Mouse (Mus musculus): ENCODE measurements around the gene Tbc1d10b.

Tbc1d10b gene

DNA sequence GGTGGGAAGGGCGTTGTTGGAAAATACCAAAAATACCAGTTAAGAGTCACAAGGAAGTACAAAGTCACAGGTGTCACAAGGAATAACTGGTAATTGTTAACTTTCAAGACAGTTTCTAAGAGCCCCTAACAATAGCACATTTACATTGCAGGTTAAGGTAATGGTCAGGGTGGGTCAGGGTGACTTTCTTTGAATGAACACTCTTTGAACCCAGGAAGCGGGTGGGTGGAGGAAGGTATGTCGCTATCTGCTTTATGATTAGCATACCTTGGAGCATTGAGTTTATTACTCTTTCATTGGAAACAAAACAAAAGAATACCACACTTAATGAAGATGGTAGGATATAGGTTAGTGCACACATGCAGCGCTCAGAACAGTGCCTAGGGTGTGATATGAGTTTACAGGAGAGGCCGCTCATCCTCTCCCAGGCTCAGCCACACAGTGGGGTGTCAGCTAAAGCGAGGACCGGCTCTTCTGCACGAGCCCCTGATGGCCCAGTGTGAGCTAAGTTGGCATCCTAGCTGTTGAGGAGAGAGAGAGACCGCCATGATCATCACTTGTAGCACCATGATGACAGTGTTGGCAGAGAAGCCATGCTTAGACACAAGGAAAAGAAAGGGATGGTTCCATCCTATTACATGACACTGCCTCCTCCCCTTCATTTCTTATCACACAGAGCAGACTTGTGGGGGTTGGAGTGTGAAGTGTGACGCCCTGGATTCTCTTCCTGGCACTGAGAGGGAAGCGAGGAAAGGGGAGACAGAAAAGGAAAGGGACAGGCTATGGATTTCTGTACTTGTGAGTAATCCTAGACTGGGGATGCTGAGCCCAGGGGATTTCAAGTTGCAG is 17.1 kb upstream of the Tbc1d10b start:
- DNase-seq (ENCODE audit: low read depth, low spot score), result peak; percentile 90

DNA sequence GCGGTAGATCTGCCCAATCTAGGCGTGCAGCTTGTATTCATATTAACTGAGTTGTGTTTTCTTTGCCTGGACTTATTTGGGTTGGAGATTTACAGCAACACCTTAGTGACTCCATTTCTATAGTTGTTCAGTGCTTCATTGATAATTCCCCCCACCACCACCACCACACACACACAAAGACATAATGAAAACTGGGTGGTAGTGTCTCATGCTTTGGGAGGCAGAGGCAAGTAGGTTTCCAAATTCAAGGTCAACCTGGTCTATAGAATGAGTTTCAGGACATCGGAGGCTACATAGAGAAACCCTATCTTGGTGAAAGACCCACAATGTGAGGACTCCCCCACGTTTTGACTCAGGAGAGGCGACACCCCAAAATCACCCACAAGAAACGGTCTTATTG is 16.3 kb upstream of the Tbc1d10b start:
- DNase-seq (ENCODE audit: low read depth, low spot score), result peak; percentile 59

- DNase-seq (ENCODE audit: low read depth, low spot score), result peak; percentile 62
Observed at GRCm38 (mm10) chr7:127223515-127224478, 15.5 kb upstream of the Tbc1d10b start.

DNA sequence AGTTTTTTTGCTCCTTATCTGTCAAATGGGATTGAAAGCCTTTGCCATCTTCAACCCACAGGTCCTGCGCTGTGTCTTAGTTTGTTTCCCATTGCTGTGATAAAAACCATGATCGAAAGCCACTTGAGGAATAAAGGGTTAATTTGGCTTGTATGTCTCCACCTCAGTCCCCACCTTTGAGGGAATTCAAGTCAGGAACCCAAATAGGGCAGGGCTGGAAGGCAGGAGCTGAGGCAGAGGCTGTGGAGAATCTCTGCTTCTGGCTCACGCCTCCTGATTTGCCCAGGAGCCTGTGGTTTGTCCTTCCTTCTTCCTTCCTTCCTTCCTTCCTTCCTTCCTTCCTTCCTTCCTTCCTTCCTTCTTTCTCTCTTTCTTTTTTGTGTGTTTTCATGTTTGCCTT is 14.8 kb upstream of the Tbc1d10b start:
- DNase-seq (ENCODE audit: low read depth, low spot score), result peak; percentile 54

GRCm38 (mm10) chr7:127220440-127220839 is 12.2 kb upstream of the Tbc1d10b start:
- no peak for DNase-seq (ENCODE audit: low read depth, low spot score)

- no peak for DNase-seq (ENCODE audit: low read depth, low spot score)
Observed at GRCm38 (mm10) chr7:127218670-127219069, 10.4 kb upstream of the Tbc1d10b start.

GRCm38 (mm10) chr7:127217901-127218642 is 9.8 kb upstream of the Tbc1d10b start:
- no peak for DNase-seq (ENCODE audit: low read depth, low spot score)

DNA sequence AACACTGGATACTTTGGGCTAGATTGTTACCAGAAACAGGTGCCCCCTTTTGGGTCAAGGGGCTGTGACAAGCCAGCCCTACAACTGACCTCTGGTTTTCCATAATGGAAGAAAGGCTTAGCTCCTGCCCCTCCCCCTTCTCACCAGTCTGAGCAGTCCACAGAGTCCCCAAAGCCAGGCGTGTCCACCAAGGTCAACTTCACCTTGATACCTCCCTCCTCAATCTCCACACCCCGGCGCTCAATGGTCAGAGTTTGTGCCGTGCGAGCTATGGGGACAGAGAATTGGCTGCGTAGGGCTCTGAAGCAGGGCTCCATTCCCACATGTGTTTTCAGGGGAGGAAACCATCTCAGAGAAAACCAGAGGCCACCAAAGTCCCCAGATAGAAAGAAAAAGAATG is 9.2 kb upstream of the Tbc1d10b start:
- peak; percentile 47 for DNase-seq (ENCODE audit: low read depth, low spot score)

DNA sequence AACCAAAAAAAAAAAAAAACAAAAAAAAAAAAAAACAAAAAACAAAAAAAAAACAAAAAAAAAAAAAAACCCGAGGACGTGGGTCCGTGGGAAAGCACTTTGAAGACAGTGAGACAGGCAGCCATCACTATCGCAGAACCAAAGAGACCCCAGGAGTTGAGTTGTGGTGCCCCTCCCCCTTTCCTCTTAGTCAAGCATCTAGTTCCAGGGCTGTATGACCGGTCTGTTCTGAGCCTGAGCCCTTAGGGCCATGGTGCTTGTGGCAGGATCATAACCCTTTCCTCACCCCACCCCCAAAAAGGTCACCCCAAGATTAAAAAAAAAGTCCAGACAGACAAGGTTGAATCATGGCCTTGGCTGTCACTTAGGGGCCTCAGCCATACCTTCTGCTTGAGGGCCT is 8.0 kb upstream of the Tbc1d10b start:
- DNase-seq (ENCODE audit: low read depth, low spot score), result peak; percentile 39

- peak; percentile 94 for DNase-seq (ENCODE audit: low read depth, low spot score)
Observed at GRCm38 (mm10) chr7:127214981-127215871, 7.0 kb upstream of the Tbc1d10b start.

GRCm38 (mm10) chr7:127214521-127214920 is 6.3 kb upstream of the Tbc1d10b start:
- DNase-seq (ENCODE audit: low read depth, low spot score), result peak; percentile 31

DNA sequence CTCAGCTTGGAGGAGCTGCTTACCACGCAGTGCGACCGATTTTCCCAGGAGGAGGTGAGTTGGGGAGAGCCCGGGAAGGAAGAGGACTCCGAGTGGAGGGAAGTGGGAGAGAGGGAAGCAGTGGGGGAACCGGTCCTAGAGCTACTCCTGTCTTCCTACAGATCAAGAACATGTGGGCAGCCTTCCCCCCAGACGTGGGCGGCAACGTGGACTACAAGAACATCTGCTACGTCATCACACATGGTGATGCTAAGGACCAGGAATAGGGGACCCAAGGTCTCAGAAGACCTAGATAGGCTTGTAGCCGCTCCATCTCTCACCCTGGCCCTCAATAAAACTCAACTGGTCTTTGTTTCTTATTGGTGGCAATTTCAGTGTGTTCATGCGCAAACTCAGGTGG is 5.7 kb upstream of the Tbc1d10b start:
- no peak for DNase-seq (ENCODE audit: low read depth, low spot score)

DNA sequence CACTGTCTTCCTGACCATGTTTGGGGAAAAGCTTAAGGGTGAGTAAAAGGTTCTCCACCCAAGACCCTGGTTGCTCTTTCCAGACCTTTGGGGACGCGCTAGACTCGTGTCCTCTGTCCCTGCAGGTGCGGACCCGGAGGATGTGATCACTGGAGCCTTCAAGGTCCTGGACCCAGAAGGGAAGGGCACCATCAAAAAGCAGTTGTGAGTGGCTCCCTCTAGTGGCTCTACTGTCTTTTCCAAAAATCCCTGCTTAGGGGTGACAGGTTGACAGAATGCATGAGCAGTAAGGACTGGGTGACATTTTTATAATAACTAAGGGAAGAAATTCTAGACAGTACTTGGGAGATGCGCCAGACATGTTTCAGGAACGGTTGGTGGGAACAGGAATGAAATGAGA is 5.2 kb upstream of the Tbc1d10b start:
- peak; percentile 84 for DNase-seq (ENCODE audit: low read depth, low spot score)

GRCm38 (mm10) chr7:127212432-127213250 is 4.4 kb upstream of the Tbc1d10b start:
- DNase-seq (ENCODE audit: low read depth, low spot score), result peak; percentile 95

GRCm38 (mm10) chr7:127211014-127211745 is 2.9 kb upstream of the Tbc1d10b start:
- DNase-seq (ENCODE audit: low read depth, low spot score), result no peak

GRCm38 (mm10) chr7:127210266-127210665 is 2.0 kb upstream of the Tbc1d10b start:
- no peak for DNase-seq (ENCODE audit: low read depth, low spot score)

DNA sequence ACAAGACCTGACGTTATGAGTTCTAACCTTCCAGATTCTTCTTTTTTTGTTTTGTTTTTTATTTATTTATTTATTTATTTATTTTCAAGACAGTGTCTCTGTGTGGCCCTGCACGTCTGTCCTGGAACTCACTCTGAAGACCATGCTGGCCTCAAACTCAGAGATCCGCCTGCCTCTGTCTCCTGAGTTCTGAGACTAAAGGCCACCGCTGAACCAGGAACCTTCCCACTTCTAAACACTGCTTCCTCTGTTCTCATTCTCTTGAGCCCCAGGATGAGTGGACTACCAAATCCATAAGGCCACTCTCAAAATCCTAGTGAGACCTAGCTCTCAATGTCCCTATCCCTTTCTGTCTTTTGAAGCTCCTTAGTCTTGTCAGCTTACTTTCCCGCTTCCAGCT is 1.6 kb upstream of the Tbc1d10b start:
- no peak for DNase-seq (ENCODE audit: low read depth, low spot score)

DNA sequence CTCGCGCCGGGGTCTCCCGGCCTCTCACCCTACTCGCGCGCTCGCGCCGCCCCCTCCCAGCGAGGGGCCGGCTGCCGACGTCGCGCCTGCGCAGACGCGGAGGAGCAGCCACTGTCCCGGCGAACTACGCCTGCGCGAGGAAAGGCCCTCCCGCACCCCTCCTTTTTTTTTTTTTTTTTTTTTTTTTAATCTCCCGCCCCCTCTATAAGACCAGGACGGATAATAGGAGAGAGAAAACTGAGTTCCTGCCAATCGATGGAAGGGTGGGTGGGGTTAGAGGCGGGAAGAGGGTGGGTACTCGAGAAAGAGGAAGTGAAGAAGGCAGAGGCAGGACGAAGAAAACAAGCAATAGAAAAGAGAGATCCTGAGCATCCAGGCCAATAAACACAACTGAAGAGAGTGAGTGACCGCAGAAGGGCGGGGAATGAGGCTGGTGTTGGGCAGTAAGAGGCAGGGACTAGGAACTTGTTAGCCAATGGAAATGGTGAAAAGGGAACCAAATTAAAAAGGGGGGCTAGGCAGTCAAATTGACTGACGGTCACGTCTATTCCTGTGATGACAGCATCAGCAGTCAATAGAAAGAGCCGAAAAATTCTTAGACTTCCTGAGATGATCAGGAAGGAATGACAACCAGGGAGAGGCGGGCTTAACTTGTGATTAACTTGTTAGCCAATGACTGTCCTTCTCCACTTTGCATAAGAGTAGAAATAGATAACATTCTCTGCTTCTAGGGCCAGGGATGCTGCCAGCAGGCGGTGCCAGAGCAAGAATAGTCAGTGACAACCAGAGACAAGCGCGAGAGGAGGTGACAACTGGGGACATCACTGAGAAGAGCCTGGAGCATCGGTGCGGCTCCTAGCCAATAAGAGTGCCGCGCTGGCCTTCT is 528 bp upstream of the Tbc1d10b start, which contains the start of gene Mylpf:
Gene Mylpf (plus strand): TSS at position 338 of the 886 bp plus-strand sequence.
- DNase-seq (ENCODE audit: low read depth, low spot score), result peak; percentile 99

Data from ZHBTc4 (cell line).